23 mouse cellular contexts compared by ENCODE assay signal in the genomic region with DNA sequence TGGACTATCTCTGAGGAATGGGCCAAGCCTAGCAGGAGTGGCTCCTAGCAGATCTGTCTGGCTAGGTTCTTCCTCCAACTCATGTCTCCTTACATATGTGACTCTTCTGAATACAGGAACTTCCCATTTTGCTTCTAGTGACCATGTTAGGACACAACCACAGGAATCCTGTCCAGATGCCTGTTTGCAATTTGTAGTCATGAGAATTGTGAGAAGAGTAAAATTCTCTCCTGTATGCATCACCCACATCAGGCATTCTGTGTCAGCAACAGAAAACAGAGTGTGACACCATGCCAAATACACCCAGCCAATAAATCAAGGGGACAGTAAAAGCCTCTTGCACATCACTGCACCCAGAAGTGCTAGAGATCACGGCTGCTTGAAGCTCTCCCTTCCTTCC. TPM values are rescaled to one million over a fixed set of nuclear protein-coding genes. Genes with fewer than 3 reads are reported as not detected.
"Had no signal": no experiment of that assay in that cellular context is flagged by ENCODE, and none has a peak within 500 bp of the region (broad histone marks: within the 10 kb centered on the region; RNA-seq: fewer than 3 reads in every experiment).

No protein-coding gene starts in this region.

- H3K4me3 ChIP-seq: midbrain, embryonic 10.5 days; midbrain, embryonic 12.5 days; myocyte; neural tube, embryonic 13.5 days; neural tube, embryonic 15.5 days; stomach, embryonic 15.5 days had no signal

- H3K4me2 ChIP-seq: lung, embryonic 14.5 days; midbrain, embryonic 12.5 days; neural tube, embryonic 13.5 days; neural tube, embryonic 15.5 days; stomach, embryonic 15.5 days had no signal

- H3K9ac ChIP-seq: lung, embryonic 14.5 days; midbrain, embryonic 12.5 days; neural tube, embryonic 13.5 days; neural tube, embryonic 15.5 days; stomach, embryonic 15.5 days had no signal

- H3K4me1 ChIP-seq: neural tube, embryonic 13.5 days had no signal

- H3K36me3 ChIP-seq: midbrain, embryonic 10.5 days; midbrain, embryonic 12.5 days; neural tube, embryonic 13.5 days; neural tube, embryonic 15.5 days; stomach, embryonic 15.5 days had no signal

- H3K27ac ChIP-seq: midbrain, embryonic 10.5 days; midbrain, embryonic 12.5 days; neural tube, embryonic 13.5 days; neural tube, embryonic 15.5 days; stomach, embryonic 15.5 days; stomach, postnatal 0 days had no signal

- ATAC-seq: midbrain, embryonic 16.5 days had no signal

- DNase-seq: lung, adult 18-20 months; lung, embryonic 14.5 days; lung, postnatal 10 days; lung, postnatal 4 days; midbrain, embryonic 14.5 days; right cerebral cortex, postnatal 14 days; thymus, adult 2 months; thymus, postnatal 25 days; thymus, postnatal 4 days had no signal

- H3K27me3 ChIP-seq: midbrain, embryonic 12.5 days; neural tube, embryonic 13.5 days; neural tube, embryonic 15.5 days; stomach, embryonic 15.5 days had no signal

- H3K9me3 ChIP-seq: midbrain, embryonic 10.5 days; midbrain, embryonic 12.5 days; neural tube, embryonic 13.5 days; neural tube, embryonic 15.5 days; stomach, embryonic 15.5 days had no signal

RNA-seq across cellular contexts. Expression of gene C9, which starts 1.1 kb away (rescaled TPM):
- total RNA-seq: megakaryocyte, adult 5-6 weeks; megakaryocyte-erythroid progenitor cell, adult 5-6 weeks had no signal
- polyA plus RNA-seq: lung, embryonic 14.5 days; lung, embryonic 16.5 days; midbrain, embryonic 10.5 days; midbrain, embryonic 14.5 days; midbrain, embryonic 16.5 days; myocyte; neural tube, embryonic 11.5 days; neural tube, embryonic 13.5 days; neural tube, embryonic 15.5 days; spleen, adult 2 months; stomach, postnatal 0 days; testis, adult 2 months; thymus, adult 2 months had no signal
